Mouse (Mus musculus): Measurements from ENCODE around the gene Ostf1. TPM values are rescaled to one million over a fixed set of nuclear protein-coding genes. Genes with fewer than 3 reads are reported as not detected.

Gene Ostf1
- total and polyA plus RNA-seq, 3 experiments, result 88.0 to 322 (median 281) TPM

DNA sequence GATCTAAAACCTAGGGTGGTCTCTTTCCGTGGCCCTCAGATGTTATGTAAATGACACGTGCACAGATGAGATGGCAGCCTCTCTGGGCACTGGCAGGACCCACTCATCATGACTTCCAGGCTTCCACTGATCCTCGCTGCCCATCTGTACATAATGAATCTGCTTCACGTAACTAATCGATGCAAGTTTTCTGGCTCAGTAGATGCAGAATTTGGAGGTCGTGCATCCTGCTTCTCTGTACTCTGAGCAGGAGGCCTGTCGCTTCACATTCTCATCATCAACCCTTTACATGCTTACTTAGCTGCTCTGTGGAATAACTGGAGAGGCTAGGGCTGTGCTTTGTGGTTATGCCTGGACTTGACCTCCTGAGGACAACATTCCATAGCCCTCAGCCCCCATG is 35.3 kb upstream of the Ostf1 start:
- Histone ChIP-seq H3K4me3 (ENCODE audit: low read depth, low read length) (no peak overlapping the region), H3K9me3 (replicated peaks) (no peaks in the 10 kb centered on the region), H3K27me3 (ENCODE audit: insufficient read depth, low read length) (no peaks in the 10 kb centered on the region), H3K4me1 (ENCODE audit: insufficient read depth, low read depth, low read length) (peaks cover 41% of the 10 kb centered on the region), H3K36me3 (replicated peaks) (no peaks in the 10 kb centered on the region)
- ATAC-seq (ENCODE audit: extremely low read depth, insufficient number of reproducible peaks, low FRiP score, poor library complexity, severe bottlenecking) (no peak), DNase-seq (ENCODE audit: low spot score) (no peak)
- TF ChIP-seq GATA1 (IDR thresholded peaks at IDR 0.05; ENCODE audit: borderline replicate concordance, low read length), result no peak
- no peak for TF ChIP-seq GATA2 (IDR thresholded peaks at IDR 0.05; ENCODE audit: borderline replicate concordance, low read depth, low read length)
- TF ChIP-seq POLR2AphosphoS5 (IDR thresholded peaks at IDR 0.05; ENCODE audit: insufficient replicate concordance, low read depth, low read length), result no peak
- TF ChIP-seq CTCF (IDR thresholded peaks at IDR 0.05; ENCODE audit: low read depth, low read length), result no peak
- TF ChIP-seq TAL1 (conservative IDR thresholded peaks at IDR 0.05; ENCODE audit: low read depth, low read length), result no peak

GRCm38 (mm10) chr19:18663904-18664303 is 32.3 kb upstream of the Ostf1 start:
- Histone ChIP-seq H3K27me3 (ENCODE audit: insufficient read depth, low read length) (no peaks in the 10 kb centered on the region), H3K4me3 (ENCODE audit: low read depth, low read length) (peak overlapping the region; percentile 51; the same call in 1 of the 2 replicates), H3K4me1 (ENCODE audit: insufficient read depth, low read depth, low read length) (peaks cover 41% of the 10 kb centered on the region), H3K36me3 (replicated peaks) (no peaks in the 10 kb centered on the region), H3K9me3 (replicated peaks) (no peaks in the 10 kb centered on the region)
- TF ChIP-seq GATA1 (IDR thresholded peaks at IDR 0.05; ENCODE audit: borderline replicate concordance, low read length), result no peak
- TF ChIP-seq GATA2 (IDR thresholded peaks at IDR 0.05; ENCODE audit: borderline replicate concordance, low read depth, low read length), result no peak
- no peak for TF ChIP-seq TAL1 (conservative IDR thresholded peaks at IDR 0.05; ENCODE audit: low read depth, low read length)
- TF ChIP-seq CTCF (IDR thresholded peaks at IDR 0.05; ENCODE audit: low read depth, low read length), result no peak
- no peak for TF ChIP-seq POLR2AphosphoS5 (IDR thresholded peaks at IDR 0.05; ENCODE audit: insufficient replicate concordance, low read depth, low read length)
- peak; percentile 66 for ATAC-seq (ENCODE audit: extremely low read depth, insufficient number of reproducible peaks, low FRiP score, poor library complexity, severe bottlenecking)
- peak; percentile 44 for DNase-seq (ENCODE audit: low spot score)

DNA sequence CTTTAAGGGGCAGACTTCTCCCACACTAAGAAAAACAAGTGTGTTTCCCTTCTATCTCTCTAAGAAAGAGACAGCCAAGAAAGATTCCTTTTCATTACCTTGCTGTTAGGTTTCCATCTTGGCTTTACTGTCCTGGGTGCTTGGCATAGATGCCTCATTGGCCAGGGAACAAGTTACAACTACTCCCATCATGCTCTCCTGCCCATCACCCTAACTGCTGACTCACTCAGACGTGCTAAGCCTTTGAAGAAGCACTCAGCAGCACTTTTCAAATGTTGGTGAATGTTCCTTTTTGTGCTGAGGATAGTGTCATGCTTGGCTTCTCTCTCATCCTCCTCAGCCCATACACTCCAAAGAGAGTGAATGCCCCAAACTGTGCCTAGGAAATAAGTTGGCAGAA is 30.1 kb upstream of the Ostf1 start:
- Histone ChIP-seq H3K27me3 (ENCODE audit: insufficient read depth, low read length) (no peaks in the 10 kb centered on the region), H3K4me3 (ENCODE audit: low read depth, low read length) (no peak overlapping the region), H3K36me3 (replicated peaks) (no peaks in the 10 kb centered on the region), H3K4me1 (ENCODE audit: insufficient read depth, low read depth, low read length) (peaks cover 40% of the 10 kb centered on the region), H3K9me3 (replicated peaks) (no peaks in the 10 kb centered on the region)
- ATAC-seq (ENCODE audit: extremely low read depth, insufficient number of reproducible peaks, low FRiP score, poor library complexity, severe bottlenecking), result 0 out of 2 replicates have a peak, but pooled peaks have one; percentile 22
- DNase-seq (ENCODE audit: low spot score), result no peak
- TF ChIP-seq GATA2 (IDR thresholded peaks at IDR 0.05; ENCODE audit: borderline replicate concordance, low read depth, low read length) (no peak), POLR2AphosphoS5 (IDR thresholded peaks at IDR 0.05; ENCODE audit: insufficient replicate concordance, low read depth, low read length) (no peak), CTCF (IDR thresholded peaks at IDR 0.05; ENCODE audit: low read depth, low read length) (no peak), GATA1 (IDR thresholded peaks at IDR 0.05; ENCODE audit: borderline replicate concordance, low read length) (no peak), TAL1 (conservative IDR thresholded peaks at IDR 0.05; ENCODE audit: low read depth, low read length) (no peak)

- ATAC-seq (ENCODE audit: extremely low read depth, insufficient number of reproducible peaks, low FRiP score, poor library complexity, severe bottlenecking) (no peak), DNase-seq (ENCODE audit: low spot score) (no peak)
- TF ChIP-seq GATA2 (IDR thresholded peaks at IDR 0.05; ENCODE audit: borderline replicate concordance, low read depth, low read length), result no peak
- TF ChIP-seq POLR2AphosphoS5 (IDR thresholded peaks at IDR 0.05; ENCODE audit: insufficient replicate concordance, low read depth, low read length), result no peak
- no peak for TF ChIP-seq GATA1 (IDR thresholded peaks at IDR 0.05; ENCODE audit: borderline replicate concordance, low read length)
- no peak for TF ChIP-seq TAL1 (conservative IDR thresholded peaks at IDR 0.05; ENCODE audit: low read depth, low read length)
- TF ChIP-seq CTCF (IDR thresholded peaks at IDR 0.05; ENCODE audit: low read depth, low read length), result no peak
- H3K9me3 ChIP-seq (replicated peaks), result no peaks in the 10 kb centered on the region
- H3K27me3 ChIP-seq (ENCODE audit: insufficient read depth, low read length), result no peaks in the 10 kb centered on the region
- H3K4me3 ChIP-seq (ENCODE audit: low read depth, low read length), result no peak overlapping the region
- no peaks in the 10 kb centered on the region for H3K36me3 ChIP-seq (replicated peaks)
- H3K4me1 ChIP-seq (ENCODE audit: insufficient read depth, low read depth, low read length), result peaks cover 41% of the 10 kb centered on the region
Measured at GRCm38 (mm10) chr19:18660466-18660865, 28.8 kb upstream of the Ostf1 start.

DNA sequence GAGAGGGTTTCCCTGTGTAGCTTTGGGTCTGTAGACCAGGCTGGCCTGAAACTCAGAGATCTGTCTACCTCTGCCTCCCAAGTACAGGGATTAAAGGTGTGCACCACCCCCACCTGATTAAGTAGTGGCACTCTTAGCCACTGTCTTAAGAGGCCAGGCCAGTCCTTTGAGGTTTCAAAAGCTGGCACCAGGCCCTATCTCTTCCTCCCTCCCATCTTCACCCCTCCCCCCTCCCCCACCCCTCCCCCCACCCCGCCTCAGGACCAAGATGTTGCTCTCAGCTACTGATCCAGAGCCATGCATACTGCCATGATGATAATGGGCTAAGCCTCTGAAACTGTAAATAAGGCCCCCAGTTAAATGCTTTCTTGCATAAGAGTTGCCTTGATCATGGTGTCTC is 27.7 kb upstream of the Ostf1 start:
- H3K4me1 ChIP-seq (ENCODE audit: insufficient read depth, low read depth, low read length), result peaks cover 44% of the 10 kb centered on the region
- no peak overlapping the region for H3K4me3 ChIP-seq (ENCODE audit: low read depth, low read length)
- H3K36me3 ChIP-seq (replicated peaks), result no peaks in the 10 kb centered on the region
- DNase-seq (ENCODE audit: low spot score) (no peak), ATAC-seq (ENCODE audit: extremely low read depth, insufficient number of reproducible peaks, low FRiP score, poor library complexity, severe bottlenecking) (no peak)
- H3K9me3 ChIP-seq (replicated peaks), result no peaks in the 10 kb centered on the region
- TF ChIP-seq GATA2 (IDR thresholded peaks at IDR 0.05; ENCODE audit: borderline replicate concordance, low read depth, low read length) (no peak), GATA1 (IDR thresholded peaks at IDR 0.05; ENCODE audit: borderline replicate concordance, low read length) (no peak), TAL1 (conservative IDR thresholded peaks at IDR 0.05; ENCODE audit: low read depth, low read length) (no peak), POLR2AphosphoS5 (IDR thresholded peaks at IDR 0.05; ENCODE audit: insufficient replicate concordance, low read depth, low read length) (no peak), CTCF (IDR thresholded peaks at IDR 0.05; ENCODE audit: low read depth, low read length) (no peak)
- H3K27me3 ChIP-seq (ENCODE audit: insufficient read depth, low read length), result no peaks in the 10 kb centered on the region

DNA sequence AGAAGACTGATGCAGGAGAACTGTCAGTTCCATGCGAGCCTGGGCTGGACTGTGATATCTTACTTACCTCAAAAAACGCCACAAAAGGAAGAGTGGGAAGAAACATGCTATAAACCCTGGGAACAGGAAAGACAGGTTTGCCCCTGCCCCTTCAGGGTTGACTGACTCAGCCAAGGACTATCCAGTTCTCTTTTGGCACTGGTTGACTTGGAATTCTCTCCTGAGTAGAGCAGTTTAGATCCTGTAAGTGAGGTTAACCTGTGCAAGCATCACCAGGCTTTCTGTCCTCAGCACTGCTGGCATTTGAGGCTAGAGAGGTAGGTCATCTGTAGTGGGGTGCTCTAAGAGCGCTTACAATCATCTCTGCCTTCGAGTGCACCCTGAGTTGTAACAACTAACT is 26.9 kb upstream of the Ostf1 start:
- DNase-seq (ENCODE audit: low spot score) (no peak), ATAC-seq (ENCODE audit: extremely low read depth, insufficient number of reproducible peaks, low FRiP score, poor library complexity, severe bottlenecking) (no peak)
- Histone ChIP-seq H3K4me3 (ENCODE audit: low read depth, low read length) (no peak overlapping the region), H3K27me3 (ENCODE audit: insufficient read depth, low read length) (no peaks in the 10 kb centered on the region), H3K36me3 (replicated peaks) (no peaks in the 10 kb centered on the region), H3K9me3 (replicated peaks) (no peaks in the 10 kb centered on the region), H3K4me1 (ENCODE audit: insufficient read depth, low read depth, low read length) (peaks cover 45% of the 10 kb centered on the region)
- no peak for TF ChIP-seq POLR2AphosphoS5 (IDR thresholded peaks at IDR 0.05; ENCODE audit: insufficient replicate concordance, low read depth, low read length)
- TF ChIP-seq GATA1 (IDR thresholded peaks at IDR 0.05; ENCODE audit: borderline replicate concordance, low read length), result no peak
- TF ChIP-seq TAL1 (conservative IDR thresholded peaks at IDR 0.05; ENCODE audit: low read depth, low read length), result no peak
